Mouse (Mus musculus): ENCODE data around the gene Gm13695. TPM values are rescaled to one million over a fixed set of nuclear protein-coding genes. Genes with fewer than 3 reads are reported as not detected.
A peak's percentile ranks its signal among the peaks of the same experiment; 100 is the strongest.
"Not testable (repeated sequence)": the region's sequence is repeated elsewhere in the genome, so short reads cannot be mapped to it uniquely, and the experiment has no call there.

Gene Gm13695
- polyA plus RNA-seq (2016; fragmentation: Nextera tagmentation; extraction: Ambion mirVana) = not detected in 2 replicates

GRCm38 (mm10) chr2:83967013-83967412 is at the start of gene Gm13695:
Gene Gm13695 (plus strand): TSS chr2:83967313.
- not testable (repeated sequence) for H3K4me1 ChIP-seq; H3K36me3 ChIP-seq (replicated peaks); H3K9me3 ChIP-seq; H3K27ac ChIP-seq; DNase-seq (ENCODE audit: extremely low spot score, low spot score); H3K27me3 ChIP-seq (ENCODE audit: poor library complexity, severe bottlenecking); H3K4me3 ChIP-seq
- WGBS = no CpG with 5 or more reads among the region's 6 CpGs

GRCm38 (mm10) chr2:83929478-83930088 is 37.5 kb upstream of the Gm13695 start:
- H3K4me1 ChIP-seq = peaks cover 3% of the 10 kb centered on the region; the same call in 1 of the 2 replicates
- no peak for DNase-seq (ENCODE audit: extremely low spot score, low spot score)
- H3K9me3 ChIP-seq = no peaks in the 10 kb centered on the region; the same call in 1 of the 2 replicates
- H3K4me3 ChIP-seq = no peak overlapping the region
- WGBS = 54% methylated on average over 2 of the region's 2 CpGs
- no peaks in the 10 kb centered on the region for H3K27me3 ChIP-seq (ENCODE audit: poor library complexity, severe bottlenecking)
- H3K36me3 ChIP-seq (replicated peaks) = no peaks in the 10 kb centered on the region
- no peak overlapping the region for H3K27ac ChIP-seq

- peak within 1 kb of the TSS; percentile 60; the same call in 1 of the 2 replicates for H3K27ac ChIP-seq
- 1% methylated on average over 20 of the region's 20 CpGs for WGBS
- H3K36me3 ChIP-seq (replicated peaks) = no peaks in the 10 kb centered on the region
Observed at GRCm38 (mm10) chr2:83940931-83941361, 26.2 kb upstream of the Gm13695 start, which contains the start of gene Zswim2. Gene Zswim2 (minus strand): TSS chr2:83941228.

GRCm38 (mm10) chr2:83941378-83941777 is 25.7 kb upstream of the Gm13695 start:
- Histone ChIP-seq H3K4me1 (peaks cover 10% of the 10 kb centered on the region), H3K36me3 (replicated peaks) (no peaks in the 10 kb centered on the region), H3K27me3 (ENCODE audit: poor library complexity, severe bottlenecking) (no peaks in the 10 kb centered on the region), H3K27ac (no peak overlapping the region), H3K9me3 (no peaks in the 10 kb centered on the region), H3K4me3 (peak overlapping the region; percentile 52)
- DNase-seq (ENCODE audit: extremely low spot score, low spot score) = no peak
- WGBS = 56% methylated on average over 3 of the region's 3 CpGs

More at GRCm38 (mm10) chr2:83940931-83941361, 26.2 kb upstream of the Gm13695 start, which contains the start of gene Zswim2:
- peak; percentile 72 for DNase-seq (ENCODE audit: extremely low spot score, low spot score)
- H3K4me3 ChIP-seq = peak within 1 kb of the TSS; percentile 52
- H3K27me3 ChIP-seq (ENCODE audit: poor library complexity, severe bottlenecking) = no peaks in the 10 kb centered on the region
- no peaks in the 10 kb centered on the region for H3K9me3 ChIP-seq
- peaks cover 10% of the 10 kb centered on the region for H3K4me1 ChIP-seq

GRCm38 (mm10) chr2:83941792-83942191 is 25.3 kb upstream of the Gm13695 start:
- Histone ChIP-seq H3K27me3 (ENCODE audit: poor library complexity, severe bottlenecking) (no peaks in the 10 kb centered on the region), H3K36me3 (replicated peaks) (no peaks in the 10 kb centered on the region), H3K9me3 (no peaks in the 10 kb centered on the region), H3K27ac (no peak overlapping the region), H3K4me3 (no peak overlapping the region), H3K4me1 (peaks cover 10% of the 10 kb centered on the region)
- no peak for DNase-seq (ENCODE audit: extremely low spot score, low spot score)
- WGBS = 80% methylated on average over 4 of the region's 4 CpGs

GRCm38 (mm10) chr2:83955393-83955792 is 11.7 kb upstream of the Gm13695 start, which contains the start of gene Gm13698:
Gene Gm13698 (plus strand): TSS chr2:83955693.
- H3K27ac ChIP-seq; H3K9me3 ChIP-seq; H3K4me1 ChIP-seq; H3K36me3 ChIP-seq (replicated peaks); H3K4me3 ChIP-seq; DNase-seq (ENCODE audit: extremely low spot score, low spot score); H3K27me3 ChIP-seq (ENCODE audit: poor library complexity, severe bottlenecking): not testable (repeated sequence)
- no CpG with 5 or more reads among the region's 6 CpGs for WGBS

- not testable (repeated sequence) for H3K36me3 ChIP-seq (replicated peaks); DNase-seq (ENCODE audit: extremely low spot score, low spot score); H3K9me3 ChIP-seq; H3K4me1 ChIP-seq; H3K27ac ChIP-seq; H3K27me3 ChIP-seq (ENCODE audit: poor library complexity, severe bottlenecking); H3K4me3 ChIP-seq
- no CpG with 5 or more reads among the region's 6 CpGs for WGBS
Observed at GRCm38 (mm10) chr2:83961203-83961602, 5.9 kb upstream of the Gm13695 start, which contains the start of gene Gm13693. Gene Gm13693 (plus strand): TSS chr2:83961503.

- not testable (repeated sequence) for H3K27me3 ChIP-seq (ENCODE audit: poor library complexity, severe bottlenecking); H3K9me3 ChIP-seq; H3K4me1 ChIP-seq; DNase-seq (ENCODE audit: extremely low spot score, low spot score); H3K36me3 ChIP-seq (replicated peaks); H3K4me3 ChIP-seq; H3K27ac ChIP-seq
- WGBS = no CpG with 5 or more reads among the region's 6 CpGs
Observed at GRCm38 (mm10) chr2:83972823-83973222, 5.7 kb downstream of the Gm13695 start, which contains the start of gene Gm13696. Gene Gm13696 (plus strand): TSS chr2:83973123.

GRCm38 (mm10) chr2:83978633-83979032 is 11.5 kb downstream of the Gm13695 start, which contains the start of gene Gm13694:
Gene Gm13694 (plus strand): TSS chr2:83978933.
- H3K27ac ChIP-seq; H3K4me3 ChIP-seq; DNase-seq (ENCODE audit: extremely low spot score, low spot score); H3K36me3 ChIP-seq (replicated peaks); H3K4me1 ChIP-seq; H3K27me3 ChIP-seq (ENCODE audit: poor library complexity, severe bottlenecking); H3K9me3 ChIP-seq: not testable (repeated sequence)
- WGBS = no CpG with 5 or more reads among the region's 6 CpGs

GRCm38 (mm10) chr2:83984443-83984842 is 17.3 kb downstream of the Gm13695 start, which contains the start of gene Gm13697:
Gene Gm13697 (plus strand): TSS chr2:83984743.
- not testable (repeated sequence) for H3K27me3 ChIP-seq (ENCODE audit: poor library complexity, severe bottlenecking); H3K9me3 ChIP-seq; H3K27ac ChIP-seq; H3K4me1 ChIP-seq; H3K4me3 ChIP-seq; H3K36me3 ChIP-seq (replicated peaks); DNase-seq (ENCODE audit: extremely low spot score, low spot score)
- WGBS = no CpG with 5 or more reads among the region's 6 CpGs

GRCm38 (mm10) chr2:83990253-83990652 is 23.1 kb downstream of the Gm13695 start, which contains the start of gene Gm13691:
Gene Gm13691 (plus strand): TSS chr2:83990553.
- DNase-seq (ENCODE audit: extremely low spot score, low spot score); H3K9me3 ChIP-seq; H3K36me3 ChIP-seq (replicated peaks); H3K27ac ChIP-seq; H3K27me3 ChIP-seq (ENCODE audit: poor library complexity, severe bottlenecking); H3K4me3 ChIP-seq; H3K4me1 ChIP-seq: not testable (repeated sequence)
- no CpG with 5 or more reads among the region's 6 CpGs for WGBS

GRCm38 (mm10) chr2:83993639-83994255 is 26.6 kb downstream of the Gm13695 start:
- H3K36me3 ChIP-seq (replicated peaks) = not testable (repeated sequence)

GRCm38 (mm10) chr2:83994526-83994925 is 27.4 kb downstream of the Gm13695 start:
- H3K27ac ChIP-seq; H3K36me3 ChIP-seq (replicated peaks); H3K9me3 ChIP-seq; H3K4me3 ChIP-seq; H3K27me3 ChIP-seq (ENCODE audit: poor library complexity, severe bottlenecking); H3K4me1 ChIP-seq; DNase-seq (ENCODE audit: extremely low spot score, low spot score): not testable (repeated sequence)
- 85% methylated on average over 2 of the region's 3 CpGs for WGBS

More at GRCm38 (mm10) chr2:83993639-83994255, 26.6 kb downstream of the Gm13695 start:
- not testable (repeated sequence) for H3K27me3 ChIP-seq (ENCODE audit: poor library complexity, severe bottlenecking); H3K27ac ChIP-seq; H3K4me3 ChIP-seq; H3K4me1 ChIP-seq; DNase-seq (ENCODE audit: extremely low spot score, low spot score); H3K9me3 ChIP-seq
- WGBS = 65% methylated on average over 8 of the region's 9 CpGs
